12 mouse cellular contexts compared by ENCODE assay signal in genomic region chr5:119304721-119305120, GRCm38 (mm10).
"Had no signal": no experiment of that assay in that cellular context is flagged by ENCODE, and none has a peak within 500 bp of the region (broad histone marks: within the 10 kb centered on the region; RNA-seq: fewer than 3 reads in every experiment).

No protein-coding gene starts in this region.

- H3K9me3 ChIP-seq: liver, embryonic 13.5 days; midbrain, embryonic 13.5 days had no signal

- H3K9ac ChIP-seq: liver, embryonic 13.5 days; midbrain, embryonic 13.5 days had no signal

- H3K4me3 ChIP-seq: liver, embryonic 13.5 days; midbrain, embryonic 13.5 days had no signal

- H3K36me3 ChIP-seq: liver, embryonic 13.5 days; midbrain, embryonic 13.5 days had no signal

- DNase-seq: kidney, adult 2 months; kidney, postnatal 14 days; kidney, postnatal 4 days; liver, embryonic 13.5 days; lung, adult 2 months; lung, postnatal 14 days; lung, postnatal 4 days; thymus, adult 18-20 months; thymus, postnatal 36 days had no signal

- H3K27ac ChIP-seq: liver, embryonic 13.5 days; midbrain, embryonic 13.5 days; stomach, postnatal 0 days had no signal

- ATAC-seq: intestine, postnatal 0 days; midbrain, embryonic 13.5 days had no signal
